Mouse (Mus musculus): ENCODE measurements around the gene Def8. TPM values are rescaled to one million over a fixed set of nuclear protein-coding genes. Genes with fewer than 3 reads are reported as not detected.
"Not testable (repeated sequence)": the region's sequence is repeated elsewhere in the genome, so short reads cannot be mapped to it uniquely, and the experiment has no call there.

Gene Def8
- polyA plus RNA-seq, 1 experiment from 2014 or later, result 13.0 TPM

GRCm38 (mm10) chr8:123467476-123467875, 44.1 kb downstream of the Def8 start:
- 0 out of 2 replicates have a peak, but pooled peaks cover 2% of the 10 kb centered on the region for H3K36me3 ChIP-seq
- 0 out of 2 replicates have a peak, but pooled peaks cover 2% of the 10 kb centered on the region for H3K4me1 ChIP-seq (replicated peaks)
- H3K4me2 ChIP-seq, result no peak overlapping the region
- H3K27me3 ChIP-seq, result peaks cover 7% of the 10 kb centered on the region; the same call in 1 of the 2 replicates
- no peaks in the 10 kb centered on the region for H3K9me3 ChIP-seq (replicated peaks)
- ATAC-seq (ENCODE audit: low read depth), result no peak
- 51% methylated on average over 3 of the region's 3 CpGs for WGBS (ENCODE audit: insufficient replicate concordance)
- H3K27ac ChIP-seq, result no peak overlapping the region
- no peak overlapping the region for H3K9ac ChIP-seq
- no peak overlapping the region for H3K4me3 ChIP-seq (replicated peaks)
- no peak for DNase-seq

DNA sequence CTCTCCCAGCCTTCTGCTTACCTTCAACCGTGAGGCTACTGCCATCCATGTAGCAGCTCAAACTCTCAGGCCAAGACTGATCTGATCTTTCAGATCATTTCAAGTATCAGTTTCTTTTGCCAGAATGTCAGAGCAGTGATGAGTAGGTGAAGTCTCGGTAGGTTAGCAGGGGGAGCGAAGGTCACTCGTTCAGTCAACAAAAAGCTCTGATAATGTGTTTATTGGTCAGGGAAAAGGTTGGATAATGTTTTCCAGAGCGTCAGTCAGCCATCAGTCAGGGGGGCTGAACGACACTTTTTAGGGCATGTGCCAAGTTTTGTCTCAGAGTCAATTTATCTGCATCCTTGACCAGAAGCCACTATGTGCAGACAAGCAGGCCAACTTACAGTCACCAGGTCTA, 49.7 kb downstream of the Def8 start:
- not testable (repeated sequence) for H3K27ac ChIP-seq; H3K4me3 ChIP-seq (replicated peaks); H3K9ac ChIP-seq; H3K4me2 ChIP-seq; H3K27me3 ChIP-seq; H3K36me3 ChIP-seq; H3K9me3 ChIP-seq (replicated peaks); ATAC-seq (ENCODE audit: low read depth); DNase-seq
- H3K4me1 ChIP-seq (replicated peaks), result peaks cover 16% of the 10 kb centered on the region
- WGBS (ENCODE audit: insufficient replicate concordance), result 63% methylated on average over 6 of the region's 6 CpGs

- not testable (repeated sequence) for H3K27ac ChIP-seq; ATAC-seq (ENCODE audit: low read depth); H3K4me2 ChIP-seq; H3K4me3 ChIP-seq (replicated peaks); DNase-seq; H3K9me3 ChIP-seq (replicated peaks); H3K36me3 ChIP-seq; H3K27me3 ChIP-seq
- WGBS (ENCODE audit: insufficient replicate concordance), result 33% methylated on average over 5 of the region's 5 CpGs
- Histone ChIP-seq H3K9ac (0 out of 2 replicates have a peak overlapping the region, but pooled peaks have one; percentile 17), H3K4me1 (replicated peaks) (peaks cover 28% of the 10 kb centered on the region)
Measured at GRCm38 (mm10) chr8:123474549-123474948, 51.2 kb downstream of the Def8 start.

DNA sequence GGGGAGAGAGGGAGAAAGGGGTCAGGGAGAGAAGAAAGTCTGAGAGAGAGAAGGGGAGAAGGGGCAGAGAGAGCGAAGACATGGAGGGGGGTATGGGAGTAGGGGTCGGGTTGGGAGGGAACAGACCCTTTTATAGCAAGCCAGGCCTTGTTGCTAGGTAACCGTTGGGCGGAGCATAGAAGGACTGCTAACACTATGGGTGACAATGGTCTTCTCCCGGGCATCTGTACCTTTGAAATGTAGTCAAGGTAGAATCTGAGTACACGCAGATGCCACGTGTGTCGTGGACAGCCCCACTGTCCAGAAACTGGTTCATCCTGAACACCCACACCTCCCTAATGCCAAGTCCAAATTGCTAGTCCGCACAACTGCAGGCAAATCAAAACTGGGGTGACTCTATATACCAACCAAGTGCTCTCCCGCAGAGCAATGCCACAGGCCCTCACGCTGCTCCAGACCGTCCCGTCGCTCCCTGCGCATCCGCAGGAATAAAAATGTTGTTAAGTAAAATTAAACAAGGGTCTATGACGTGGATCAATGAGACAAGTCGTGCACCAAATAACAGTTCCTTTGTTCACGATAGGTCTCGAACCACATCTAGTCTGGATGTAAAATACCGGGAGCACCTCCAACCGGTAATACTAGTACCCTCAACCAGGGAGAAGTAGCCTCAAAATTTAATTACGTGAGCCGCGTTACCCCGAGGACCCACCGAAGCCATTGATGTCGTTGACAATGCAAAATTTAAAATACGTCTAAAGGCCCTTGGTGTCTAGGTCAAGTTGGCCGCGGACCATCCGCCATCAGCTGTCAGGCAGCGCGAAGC, 53.8 kb downstream of the Def8 start:
- Histone ChIP-seq H3K27ac (peak overlapping the region; percentile 91), H3K27me3 (no peaks in the 10 kb centered on the region), H3K4me3 (replicated peaks) (peak overlapping the region; percentile 85), H3K36me3 (peaks cover 20% of the 10 kb centered on the region), H3K9me3 (replicated peaks) (no peaks in the 10 kb centered on the region), H3K9ac (peak overlapping the region; percentile 81), H3K4me2 (peak overlapping the region; percentile 87), H3K4me1 (replicated peaks) (peaks cover 38% of the 10 kb centered on the region)
- DNase-seq (no peak), ATAC-seq (ENCODE audit: low read depth) (peak; percentile 21; the same call in 1 of the 2 replicates)
- WGBS (ENCODE audit: insufficient replicate concordance), result 10% methylated on average over 34 of the region's 34 CpGs

DNA sequence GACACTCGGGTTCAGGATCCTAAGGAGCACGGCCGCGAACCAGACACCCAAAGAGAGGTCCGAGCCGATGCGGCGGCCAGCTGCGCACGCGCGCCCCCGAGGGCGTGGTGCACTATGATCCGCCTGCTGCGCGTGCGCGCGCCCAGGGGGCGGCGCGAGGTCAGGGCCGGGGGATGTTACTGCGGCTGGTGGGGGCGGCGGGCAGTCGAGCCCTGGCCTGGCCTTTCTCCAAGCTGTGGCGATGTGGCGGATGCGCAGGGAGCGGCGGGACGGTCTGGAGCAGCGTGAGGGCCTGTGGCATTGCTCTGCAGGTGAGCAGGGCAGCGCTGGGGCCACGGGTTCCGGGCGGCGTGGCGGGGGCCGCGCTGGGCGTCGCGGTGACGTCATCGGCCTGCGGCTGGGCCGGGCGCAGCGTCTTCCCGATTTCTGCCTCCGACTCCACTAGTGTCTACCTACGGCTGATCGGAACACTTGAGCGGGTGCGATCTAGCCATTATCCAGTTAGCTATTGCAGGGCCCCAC, 54.5 kb downstream of the Def8 start, which contains the start of gene Afg3l1:
TSS of gene Afg3l1 (plus strand) at position 167 of the 522 bp plus-strand sequence.
- DNase-seq (peak; percentile 83), ATAC-seq (ENCODE audit: low read depth) (peak; percentile 91)
- H3K36me3 ChIP-seq, result peaks cover 27% of the 10 kb centered on the region
- peak within 1 kb of the TSS; percentile 91 for H3K27ac ChIP-seq
- H3K27me3 ChIP-seq, result no peaks in the 10 kb centered on the region
- peak within 1 kb of the TSS; percentile 81 for H3K9ac ChIP-seq
- WGBS (ENCODE audit: insufficient replicate concordance), result under 1% methylated on average over 58 of the region's 58 CpGs
- peak within 1 kb of the TSS; percentile 85 for H3K4me3 ChIP-seq (replicated peaks)
- H3K9me3 ChIP-seq (replicated peaks), result no peaks in the 10 kb centered on the region
- H3K4me1 ChIP-seq (replicated peaks), result peaks cover 38% of the 10 kb centered on the region
- peak within 1 kb of the TSS; percentile 87 for H3K4me2 ChIP-seq

- H3K27me3 ChIP-seq, result no peaks in the 10 kb centered on the region
- H3K4me2 ChIP-seq, result peak overlapping the region; percentile 87
- peaks cover 38% of the 10 kb centered on the region for H3K4me1 ChIP-seq (replicated peaks)
- H3K9ac ChIP-seq, result peak overlapping the region; percentile 81
- H3K4me3 ChIP-seq (replicated peaks), result peak overlapping the region; percentile 85
- 28% methylated on average over 16 of the region's 16 CpGs for WGBS (ENCODE audit: insufficient replicate concordance)
- H3K27ac ChIP-seq, result peak overlapping the region; percentile 91
- ATAC-seq (ENCODE audit: low read depth), result peak; percentile 5; the same call in 1 of the 2 replicates
- H3K36me3 ChIP-seq, result peaks cover 33% of the 10 kb centered on the region
- peak; percentile 23 for DNase-seq
- H3K9me3 ChIP-seq (replicated peaks), result no peaks in the 10 kb centered on the region
Measured at GRCm38 (mm10) chr8:123478456-123479218, 55.3 kb downstream of the Def8 start.

DNA sequence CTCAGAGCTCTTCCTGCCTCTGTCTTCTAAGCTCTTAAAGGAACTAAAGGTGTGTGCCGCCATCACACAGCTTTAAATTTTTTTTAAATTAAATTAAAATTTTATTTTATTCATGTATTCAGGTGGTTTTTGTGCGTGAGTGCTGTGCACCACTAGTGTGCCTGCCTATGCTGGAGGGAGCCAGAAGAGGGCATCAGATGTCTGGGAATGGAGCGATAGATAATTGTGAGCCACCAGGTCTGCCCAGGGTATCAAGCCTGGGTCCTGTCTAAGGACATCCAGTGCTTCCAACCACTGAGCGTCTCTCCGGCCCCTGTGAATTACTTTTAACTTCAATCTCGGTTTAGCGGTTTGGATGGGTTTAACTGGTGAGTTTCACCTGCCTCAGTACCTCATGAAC, 59.3 kb downstream of the Def8 start:
- Histone ChIP-seq H3K4me1 (replicated peaks) (peaks cover 22% of the 10 kb centered on the region), H3K4me3 (replicated peaks) (no peak overlapping the region), H3K9ac (no peak overlapping the region), H3K4me2 (no peak overlapping the region), H3K36me3 (peaks cover 71% of the 10 kb centered on the region), H3K9me3 (replicated peaks) (no peaks in the 10 kb centered on the region), H3K27ac (no peak overlapping the region), H3K27me3 (no peaks in the 10 kb centered on the region)
- WGBS (ENCODE audit: insufficient replicate concordance), result 78% methylated on average over 7 of the region's 7 CpGs
- ATAC-seq (ENCODE audit: low read depth), result no peak
- no peak for DNase-seq

- H3K4me1 ChIP-seq (replicated peaks), result no peaks in the 10 kb centered on the region
- H3K36me3 ChIP-seq, result peaks cover 96% of the 10 kb centered on the region
- no peak overlapping the region for H3K27ac ChIP-seq
- H3K9me3 ChIP-seq (replicated peaks), result no peaks in the 10 kb centered on the region
- ATAC-seq (ENCODE audit: low read depth) (no peak), DNase-seq (no peak)
- no peak overlapping the region for H3K4me2 ChIP-seq
- H3K9ac ChIP-seq, result no peak overlapping the region
- H3K27me3 ChIP-seq, result no peaks in the 10 kb centered on the region
- WGBS (ENCODE audit: insufficient replicate concordance), result 82% methylated on average over 15 of the region's 15 CpGs
- H3K4me3 ChIP-seq (replicated peaks), result no peak overlapping the region
Measured at GRCm38 (mm10) chr8:123491280-123492075, 68.2 kb downstream of the Def8 start.

DNA sequence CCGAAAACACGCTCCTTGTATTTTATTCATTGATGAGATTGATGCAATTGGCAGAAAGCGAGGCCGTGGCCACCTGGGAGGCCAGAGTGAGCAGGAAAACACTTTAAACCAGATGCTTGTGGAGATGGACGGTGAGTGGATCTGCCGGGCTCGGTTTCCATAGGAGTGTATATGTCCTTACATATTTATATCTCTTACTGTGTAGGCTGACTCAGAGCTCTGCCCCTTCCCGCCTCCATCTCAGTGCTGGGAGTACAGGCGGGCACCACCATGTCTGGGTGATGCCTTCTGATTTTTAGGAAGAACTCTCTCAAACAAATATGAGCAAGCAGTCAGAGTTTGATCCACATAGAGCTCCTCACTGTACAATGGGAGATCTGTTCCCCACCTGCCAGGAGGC, 69.6 kb downstream of the Def8 start:
- DNase-seq, result no peak
- Histone ChIP-seq H3K9me3 (replicated peaks) (no peaks in the 10 kb centered on the region), H3K27me3 (no peaks in the 10 kb centered on the region), H3K27ac (no peak overlapping the region), H3K36me3 (peaks cover 96% of the 10 kb centered on the region), H3K4me1 (replicated peaks) (no peaks in the 10 kb centered on the region), H3K4me3 (replicated peaks) (no peak overlapping the region), H3K4me2 (no peak overlapping the region), H3K9ac (no peak overlapping the region)
- no peak for ATAC-seq (ENCODE audit: low read depth)
- 87% methylated on average over 9 of the region's 9 CpGs for WGBS (ENCODE audit: insufficient replicate concordance)

- DNase-seq (no peak), ATAC-seq (ENCODE audit: low read depth) (no peak)
- H3K4me1 ChIP-seq (replicated peaks), result peaks cover 7% of the 10 kb centered on the region
- WGBS (ENCODE audit: insufficient replicate concordance), result 83% methylated on average over 4 of the region's 4 CpGs
- H3K27me3 ChIP-seq, result no peaks in the 10 kb centered on the region
- H3K4me2 ChIP-seq, result no peak overlapping the region
- no peak overlapping the region for H3K27ac ChIP-seq
- peaks cover 99% of the 10 kb centered on the region for H3K36me3 ChIP-seq
- no peak overlapping the region for H3K9ac ChIP-seq
- no peaks in the 10 kb centered on the region for H3K9me3 ChIP-seq (replicated peaks)
- no peak overlapping the region for H3K4me3 ChIP-seq (replicated peaks)
Measured at GRCm38 (mm10) chr8:123497699-123498098, 74.4 kb downstream of the Def8 start.

All from liver, embryonic 13.5 days (tissue).